Mouse (Mus musculus): Measurements from ENCODE around the gene Zfp781.
"Not testable (repeated sequence)": the region's sequence is repeated elsewhere in the genome, so short reads cannot be mapped to it uniquely, and the experiment has no call there.

- not testable (repeated sequence) for TF ChIP-seq GATA1, TAL1 (IDR thresholded peaks at IDR 0.05; ENCODE audit: low read length)
These were observed 48.2 kb upstream of the Zfp781 start for GRCm38 (mm10) chr10:81978365-81979003.

Data from erythroblast, embryonic 14.5 days (primary cell).